Mouse (Mus musculus) left cerebral cortex, adult 2 months (tissue): ENCODE data around the gene Mfrp. TPM values are rescaled to one million over a fixed set of nuclear protein-coding genes. Genes with fewer than 3 reads are reported as not detected.
A peak's percentile ranks its signal among the peaks of the same experiment; 100 is the strongest.

Experiments used
- DNase-seq, 2 experiments: peaks; one replicate each; pipeline ENCODE4 v3.0.0; 2021 to 2022; ENCODE audit warnings: low spot score in 2 of 2, mixed read lengths in 1 of 2; ENCODE audit errors: extremely low spot score in 1 of 2
- H3K27ac ChIP-seq: fragments of 200-600 bp; 2 replicates; pipeline ENCODE4 v1.8.1; 2022
- H3K4me3 ChIP-seq: fragments of 200-600 bp; 2 replicates; pipeline ENCODE4 v1.8.1; 2022
- CTCF ChIP-seq: fragments of 200-600 bp; IDR thresholded peaks from 2 replicates; pipeline ENCODE4 v1.8.1; 2022; ENCODE audit warnings: antibody characterized with exemption, mild to moderate bottlenecking, moderate library complexity
- intact Hi-C: fragments of 180-260 bp; cut with DNase I; formaldehyde crosslinking; loops from one replicate; pipeline ENCODE4 v1.15.1; 2025
- total RNA-seq, 2 experiments: library from RNA; stranded (reverse); gene quantifications; 2 replicates each; pipeline ENCODE4 v1.2.3; 2021

The Mfrp gene
- total RNA-seq, 2 experiments from 2014 or later, result 0.82 to 1.6 TPM

DNA sequence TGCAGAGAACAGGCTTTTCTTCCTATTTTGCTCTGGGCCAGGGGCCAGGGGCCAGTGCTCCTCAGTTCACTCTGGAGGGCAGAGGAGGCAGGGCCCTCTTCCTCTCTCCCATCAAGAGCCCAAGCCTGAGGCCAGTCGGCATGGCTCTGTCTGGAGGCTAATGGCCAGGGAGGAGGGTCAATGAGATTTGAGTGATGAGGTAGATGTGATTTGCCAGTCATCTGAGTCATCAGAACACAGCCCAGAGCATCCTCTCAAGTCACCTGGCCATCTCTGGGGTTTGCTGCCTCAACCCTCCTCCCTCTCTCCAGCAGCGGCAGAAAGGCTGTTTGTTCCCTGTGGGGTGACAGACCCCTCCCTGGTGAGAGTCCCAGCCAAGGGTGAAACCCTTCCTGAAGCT lies 31.8 kb downstream of the Mfrp start:
- H3K27ac ChIP-seq, result peak overlapping the region; percentile 5
- TF ChIP-seq CTCF, result no peak
- 0 out of 2 replicates have a peak overlapping the region, but pooled peaks have one; percentile 50 for H3K4me3 ChIP-seq
- DNase-seq, result no peak
- intact Hi-C loops, result no loop called here

- TF ChIP-seq CTCF, result no peak
- Histone ChIP-seq H3K4me3 (peak within 1 kb of the TSS; percentile 50), H3K27ac (peak within 1 kb of the TSS; percentile 47)
- DNase-seq, result peak in 1 of 2 experiments; percentile 42
- intact Hi-C loops, result no loop called here
These were observed 32.7 kb downstream of the Mfrp start, which contains the start of gene Mcam for GRCm38 (mm10) chr9:44134101-44134850. Gene Mcam (plus strand): TSS chr9:44134469.

DNA sequence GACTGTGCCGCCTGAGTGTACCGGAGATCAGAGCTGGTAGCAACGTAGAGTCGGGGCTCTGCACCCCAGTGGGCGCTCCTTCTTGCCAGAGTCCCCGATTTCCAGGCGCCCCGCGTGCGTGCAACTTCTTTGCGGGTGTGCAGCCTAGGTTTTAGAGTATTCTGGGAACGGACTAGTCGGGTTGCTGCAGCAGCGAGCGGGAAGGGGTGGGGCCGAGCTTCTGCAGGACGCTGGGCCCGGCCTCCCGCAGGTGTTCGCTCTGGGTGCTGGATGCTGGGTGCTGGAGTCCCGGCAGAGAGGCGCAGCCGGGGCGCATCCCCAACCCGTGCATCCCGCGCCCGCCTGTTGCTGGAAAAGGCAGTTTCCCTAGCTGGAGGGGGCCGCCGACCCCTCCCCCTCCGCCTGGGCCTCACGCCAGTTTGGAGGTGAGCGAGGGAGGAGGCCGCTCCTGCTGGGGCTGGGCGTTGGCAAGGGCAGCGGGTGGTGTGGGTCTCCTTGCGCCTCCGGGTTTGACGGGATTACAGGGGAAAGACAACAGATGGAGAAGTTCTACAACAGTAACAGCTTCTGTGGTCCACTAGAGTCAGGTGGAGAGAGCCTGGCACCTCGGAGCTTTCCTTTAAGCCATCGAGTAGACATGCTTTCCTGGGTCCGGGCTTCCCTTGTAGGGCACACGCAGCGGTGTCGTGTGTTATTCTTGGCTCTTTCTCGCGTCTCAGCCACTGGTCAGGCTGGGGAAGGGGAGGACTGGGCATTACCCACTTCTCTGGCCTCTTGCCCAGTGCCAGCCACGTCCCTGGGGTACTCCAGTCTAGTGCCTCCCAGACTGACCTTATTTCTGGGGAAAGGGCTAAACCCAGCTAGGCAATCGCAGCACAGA lies 33.6 kb downstream of the Mfrp start:
- no peak for TF ChIP-seq CTCF
- H3K27ac ChIP-seq, result peak overlapping the region; percentile 47
- intact Hi-C loops, result no loop called here
- DNase-seq, result no peak
- H3K4me3 ChIP-seq, result peak overlapping the region; percentile 50

GRCm38 (mm10) chr9:44135731-44136411 lies 34.3 kb downstream of the Mfrp start:
- no peak for TF ChIP-seq CTCF
- Histone ChIP-seq H3K4me3 (peak overlapping the region; percentile 50; the same call in 1 of the 2 replicates), H3K27ac (no peak overlapping the region)
- DNase-seq, result no peak
- intact Hi-C loops, result no loop called here

DNA sequence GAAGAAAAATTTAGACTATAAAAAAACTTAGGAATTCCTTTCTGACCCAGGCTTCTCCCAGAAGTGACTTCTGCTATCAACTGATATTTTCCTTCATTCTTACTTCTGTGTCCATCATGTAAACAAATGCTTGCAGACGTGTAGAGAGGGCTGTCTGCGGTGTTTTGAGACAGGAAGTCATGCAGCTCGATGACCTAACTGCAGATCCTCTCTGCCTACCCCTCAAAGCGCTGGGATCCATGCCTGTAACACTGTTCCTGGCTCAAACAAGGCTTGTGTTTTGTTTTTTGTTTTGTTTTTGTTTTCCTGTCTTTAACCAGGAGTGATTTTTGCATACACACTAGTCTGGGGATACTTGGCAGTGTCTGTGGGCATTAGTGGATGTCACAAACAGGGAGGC lies 36.3 kb downstream of the Mfrp start:
- H3K27ac ChIP-seq, result no peak overlapping the region
- TF ChIP-seq CTCF, result no peak
- no peak overlapping the region for H3K4me3 ChIP-seq
- no peak for DNase-seq
- intact Hi-C loops, result no loop called here

- intact Hi-C loops, result no loop called here
- DNase-seq, result no peak
- Histone ChIP-seq H3K27ac (no peak overlapping the region), H3K4me3 (no peak overlapping the region)
- no peak for TF ChIP-seq CTCF
These were observed 40.4 kb downstream of the Mfrp start for GRCm38 (mm10) chr9:44141951-44142350.

GRCm38 (mm10) chr9:44143421-44143820 lies 41.9 kb downstream of the Mfrp start:
- TF ChIP-seq CTCF, result no peak
- Histone ChIP-seq H3K27ac (no peak overlapping the region; the same call in 1 of the 2 replicates), H3K4me3 (no peak overlapping the region)
- no peak for DNase-seq
- intact Hi-C loops, result no loop called here

DNA sequence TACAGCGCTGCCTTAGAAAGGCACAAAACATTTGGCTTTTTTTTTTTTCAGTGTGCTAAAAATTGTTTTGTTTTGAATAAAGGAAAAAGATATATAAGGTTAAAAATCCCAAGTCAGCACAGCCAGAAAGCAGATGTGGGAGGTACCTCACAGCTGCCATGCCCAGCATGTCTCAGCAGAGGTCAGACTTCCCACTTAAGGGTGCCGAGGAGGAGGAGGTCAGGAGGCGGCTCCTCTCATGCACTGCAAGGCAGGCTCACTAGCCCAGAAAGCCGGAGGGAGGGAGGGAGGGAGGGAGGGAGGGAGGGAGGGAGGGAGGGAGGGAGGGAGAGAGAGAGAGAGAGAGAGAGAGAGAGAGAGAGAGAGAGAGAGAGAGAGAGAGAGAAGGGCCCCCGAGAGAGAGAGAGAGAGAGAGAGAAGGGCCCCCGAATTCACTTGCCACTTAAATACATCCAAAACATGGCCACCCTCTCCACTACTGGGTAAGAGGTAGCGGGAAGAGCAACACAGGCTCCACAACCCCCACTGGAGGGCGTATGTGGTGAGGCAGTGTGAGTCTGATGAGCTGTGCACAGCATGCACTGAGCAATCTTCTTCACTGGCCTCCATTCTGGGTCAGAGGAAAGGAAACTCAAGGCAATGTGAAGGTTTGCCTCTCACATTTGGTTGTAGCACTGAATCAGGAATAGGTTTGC lies 42.6 kb downstream of the Mfrp start:
- intact Hi-C loops, result no loop called here
- DNase-seq, result no peak
- H3K4me3 ChIP-seq, result no peak overlapping the region
- H3K27ac ChIP-seq, result no peak overlapping the region; the same call in 1 of the 2 replicates
- peak; percentile 21 for TF ChIP-seq CTCF

DNA sequence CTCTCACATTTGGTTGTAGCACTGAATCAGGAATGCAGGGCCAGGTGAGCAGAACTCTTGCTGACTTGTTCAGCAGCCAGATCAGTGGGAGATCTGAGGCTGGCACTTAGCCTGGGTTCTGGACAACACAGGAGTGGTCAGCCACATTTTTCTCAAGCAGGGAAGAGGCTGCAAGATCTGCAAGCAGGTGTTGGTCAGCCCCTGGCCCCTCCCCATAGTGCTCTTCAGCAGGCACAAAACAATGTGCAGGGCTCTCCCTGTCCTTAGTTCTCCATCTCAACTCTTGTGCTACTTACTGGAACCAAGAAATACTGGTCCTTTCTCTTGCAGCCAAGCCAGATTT lies 43.2 kb downstream of the Mfrp start:
- no peak for DNase-seq
- H3K4me3 ChIP-seq, result no peak overlapping the region
- no peak overlapping the region for H3K27ac ChIP-seq
- no peak for TF ChIP-seq CTCF
- intact Hi-C loops, result no loop called here

GRCm38 (mm10) chr9:44147290-44147689 lies 45.8 kb downstream of the Mfrp start:
- no peak overlapping the region for H3K27ac ChIP-seq
- no peak overlapping the region for H3K4me3 ChIP-seq
- TF ChIP-seq CTCF, result peak; percentile 58
- intact Hi-C loops, result no loop called here
- DNase-seq, result no peak

Other genes with a start within 250 kb of the Mfrp start
- 100 to 1,000 TPM; 838 to 856 TPM for gene Thy1, start 58.3 kb upstream of the Mfrp start, total RNA-seq
- 100 to 1,000 TPM in 1 of 2 experiments, 10 to 100 TPM in 1; 99.3 to 120 TPM for gene Usp2, start 34.7 kb upstream of the Mfrp start, total RNA-seq
- gene C1qtnf5, start 5.5 kb downstream of the Mfrp start, total RNA-seq, result 10 to 100 TPM; 14.2 to 15.3 TPM
- gene Gm49380, start 11.8 kb downstream of the Mfrp start, total RNA-seq, result under 1 TPM in 1 of 2 experiments, not detected in 1; 0.56 TPM
- gene Rnf26, start 11.8 kb downstream of the Mfrp start, total RNA-seq, result 10 to 100 TPM; 32.7 to 33.1 TPM
- 10 to 100 TPM in 1 of 2 experiments, 1 to 10 TPM in 1; 9.0 to 11.6 TPM for gene Mcam, start 32.7 kb downstream of the Mfrp start, total RNA-seq
- gene Cbl, start 132.3 kb downstream of the Mfrp start, total RNA-seq, result 10 to 100 TPM; 59.5 to 66.3 TPM
- gene Ccdc153, start 138.9 kb downstream of the Mfrp start, total RNA-seq, result 1 to 10 TPM in 1 of 2 experiments, under 1 TPM in 1; 0.77 to 1.1 TPM
- gene Pdzd3, start 149.7 kb downstream of the Mfrp start, total RNA-seq, result 1 to 10 TPM in 1 of 2 experiments, under 1 TPM in 1; 0.50 to 1.2 TPM
- gene Nlrx1, start 166.9 kb downstream of the Mfrp start, total RNA-seq, result 10 to 100 TPM in 1 of 2 experiments, 1 to 10 TPM in 1; 8.7 to 13.3 TPM
- 10 to 100 TPM; 62.1 TPM for gene Abcg4, start 186.9 kb downstream of the Mfrp start, total RNA-seq
- gene Hinfp, start 203.9 kb downstream of the Mfrp start, total RNA-seq, result 10 to 100 TPM; 28.9 to 29.3 TPM
- gene C2cd2l, start 218.6 kb downstream of the Mfrp start, total RNA-seq, result 100 to 1,000 TPM; 190 to 222 TPM
- gene Dpagt1, start 224.3 kb downstream of the Mfrp start, total RNA-seq, result 10 to 100 TPM; 13.8 to 14.6 TPM
- 10 to 100 TPM; 46.1 to 53.2 TPM for gene H2afx, start 233.0 kb downstream of the Mfrp start, total RNA-seq
- gene Hmbs, start 242.5 kb downstream of the Mfrp start, total RNA-seq, result 10 to 100 TPM; 20.8 to 21.1 TPM